Mouse (Mus musculus) adrenal gland, postnatal 10 days (tissue): ENCODE measurements around the gene Msi2. TPM values are rescaled to one million over a fixed set of nuclear protein-coding genes. Genes with fewer than 3 reads are reported as not detected.

Experiments used
- DNase-seq: peaks from one replicate; pipeline ENCODE4 v3.0.0; 2021; ENCODE audit warnings: mixed read lengths
- total RNA-seq, 2 experiments: library from RNA; stranded (reverse); gene quantifications; 2 replicates each; pipeline ENCODE4 v1.2.3; 2021

The Msi2 gene
- total RNA-seq, 2 experiments from 2014 or later: 149 to 152 TPM

DNA sequence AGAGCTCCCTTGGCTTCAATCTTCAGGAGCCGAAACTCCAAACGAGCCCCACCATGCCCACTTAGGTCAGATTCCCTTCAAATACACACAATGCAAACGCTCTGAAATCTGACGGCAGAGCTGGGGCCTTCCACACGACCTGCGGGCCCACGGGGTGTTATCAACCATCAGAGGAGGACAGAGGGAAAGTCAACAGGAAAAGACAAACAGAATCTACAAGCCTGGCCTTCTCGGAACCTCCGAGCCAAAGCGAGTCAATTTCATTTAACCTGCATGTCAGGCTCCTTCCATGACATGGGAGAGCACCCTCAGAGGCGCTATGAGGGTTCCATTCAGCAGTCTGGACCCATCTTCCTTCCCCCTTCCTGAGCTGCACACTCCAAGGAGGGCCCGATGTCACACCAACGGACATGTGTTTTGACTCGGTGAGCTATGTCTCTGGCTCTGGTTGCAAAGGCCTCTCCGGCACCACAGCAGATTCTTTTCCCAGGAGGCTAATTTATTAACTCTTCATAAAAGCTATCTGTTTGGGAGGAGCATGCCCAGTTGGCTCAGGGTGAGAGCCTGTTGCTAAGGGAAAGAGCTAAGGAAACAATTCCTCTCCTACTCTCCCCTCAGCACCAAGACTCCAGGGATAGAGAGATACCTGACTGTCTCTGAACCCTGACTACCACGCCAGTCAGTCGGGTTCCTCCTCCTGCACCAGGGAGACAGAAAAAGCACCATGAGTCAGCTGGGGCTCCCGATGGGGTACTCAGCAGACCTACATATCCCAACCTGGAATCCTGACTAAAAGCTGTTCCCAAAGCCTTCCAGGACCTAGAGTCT is 42.6 kb downstream of the Msi2 start:
- no peak for DNase-seq

- DNase-seq: no peak
Measured at GRCm38 (mm10) chr11:88674075-88674474, 44.2 kb downstream of the Msi2 start.

DNA sequence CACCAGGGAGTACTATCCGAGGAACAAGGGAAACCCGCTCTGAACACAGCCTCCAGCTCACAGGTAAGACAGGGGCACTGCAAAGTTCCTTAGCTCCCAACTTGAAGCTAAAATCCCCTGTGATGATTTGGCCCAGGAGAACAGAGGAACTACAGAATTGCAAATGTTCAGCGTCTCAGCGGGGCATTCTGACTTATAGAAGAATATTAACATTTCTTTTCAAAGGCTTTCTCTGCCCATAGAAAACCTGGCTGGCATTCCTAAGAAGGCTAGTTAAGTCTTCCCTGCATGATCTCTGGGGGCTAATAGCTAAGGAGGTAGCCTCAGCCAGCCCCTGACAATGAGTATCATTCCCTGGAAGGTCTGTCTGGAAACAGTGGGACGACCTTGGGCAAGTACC is 47.4 kb downstream of the Msi2 start:
- no peak for DNase-seq

DNA sequence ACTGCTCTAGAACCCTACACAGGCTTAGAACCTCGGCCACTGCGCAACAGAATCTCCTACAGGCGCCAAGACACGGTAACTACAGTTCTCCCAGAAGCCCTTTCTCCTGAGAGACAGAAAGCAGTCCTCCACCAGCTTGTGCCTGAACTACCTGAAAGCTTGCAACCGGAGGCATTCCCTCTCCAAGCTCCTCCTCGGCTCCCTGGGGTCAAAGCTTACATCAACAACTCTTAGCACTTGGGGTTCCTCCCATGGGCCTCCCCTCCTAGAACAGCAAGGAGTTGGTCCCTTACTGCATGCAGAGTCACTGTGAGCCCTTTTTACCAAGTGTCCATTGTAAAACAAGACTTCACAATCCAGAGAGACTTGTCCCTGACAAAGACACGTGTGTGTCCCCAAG is 49.2 kb downstream of the Msi2 start:
- no peak for DNase-seq

GRCm38 (mm10) chr11:88668345-88668744 is 50.0 kb downstream of the Msi2 start:
- DNase-seq: peak; percentile 37

- no peak for DNase-seq
Measured at GRCm38 (mm10) chr11:88665799-88666198, 52.5 kb downstream of the Msi2 start.

GRCm38 (mm10) chr11:88661444-88662180 is 56.7 kb downstream of the Msi2 start:
- DNase-seq: peak; percentile 58

DNA sequence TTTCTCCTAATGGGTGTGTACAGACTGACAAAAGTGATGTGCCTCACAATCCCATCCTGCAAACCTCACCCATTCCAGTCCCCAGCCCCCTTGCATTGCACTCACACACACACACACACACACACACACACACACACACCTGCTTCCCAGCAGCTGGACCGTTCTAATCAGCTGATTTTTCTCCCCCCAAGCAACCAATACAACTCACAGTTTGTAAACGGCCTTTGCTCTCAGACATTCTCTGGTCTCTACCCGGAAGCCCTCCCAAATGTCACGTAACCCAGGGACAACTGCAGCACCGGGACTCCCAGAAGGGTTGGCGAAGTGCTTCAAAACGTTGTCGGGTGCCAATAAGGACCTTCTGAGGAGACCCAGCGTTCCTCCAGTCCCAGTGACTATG is 57.9 kb downstream of the Msi2 start:
- no peak for DNase-seq

- DNase-seq: no peak
Measured at GRCm38 (mm10) chr11:88658926-88659325, 59.4 kb downstream of the Msi2 start.

DNA sequence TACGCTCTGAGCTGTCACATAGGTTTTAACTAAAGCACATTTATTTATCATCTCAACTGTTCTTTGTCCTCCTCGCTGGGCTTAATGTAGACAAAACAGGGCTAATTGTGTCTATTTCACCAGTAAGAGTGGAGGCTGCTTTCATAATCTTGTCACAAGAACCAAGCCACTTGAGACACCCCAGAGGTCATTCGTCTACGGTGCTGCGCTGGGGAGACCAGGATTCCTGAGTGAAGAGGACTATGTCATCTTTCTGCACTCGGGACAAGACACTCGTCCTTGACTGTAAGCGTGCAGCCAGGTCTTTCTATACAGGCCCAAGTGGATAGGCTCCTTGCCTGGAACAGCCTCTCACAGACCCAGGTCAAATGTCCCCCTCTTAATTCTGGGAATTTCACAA is 62.5 kb downstream of the Msi2 start:
- no peak for DNase-seq

DNA sequence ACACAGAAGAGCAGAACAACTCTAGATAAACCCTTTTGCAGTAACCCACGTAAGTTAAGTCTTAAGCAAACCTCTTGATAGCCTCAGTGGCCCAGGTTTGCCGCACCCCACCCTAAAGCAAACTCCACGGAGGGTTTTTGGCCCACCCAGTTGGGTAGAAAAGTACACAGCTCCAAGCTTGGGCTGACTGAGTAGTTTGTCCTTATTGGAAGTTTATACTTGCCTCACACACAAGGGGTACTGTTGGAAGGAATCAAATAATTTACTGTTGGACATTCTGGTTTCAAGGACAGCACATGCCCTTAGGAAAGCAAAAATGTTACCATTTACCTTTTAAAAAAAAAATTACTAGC is 63.1 kb downstream of the Msi2 start:
- no peak for DNase-seq

DNA sequence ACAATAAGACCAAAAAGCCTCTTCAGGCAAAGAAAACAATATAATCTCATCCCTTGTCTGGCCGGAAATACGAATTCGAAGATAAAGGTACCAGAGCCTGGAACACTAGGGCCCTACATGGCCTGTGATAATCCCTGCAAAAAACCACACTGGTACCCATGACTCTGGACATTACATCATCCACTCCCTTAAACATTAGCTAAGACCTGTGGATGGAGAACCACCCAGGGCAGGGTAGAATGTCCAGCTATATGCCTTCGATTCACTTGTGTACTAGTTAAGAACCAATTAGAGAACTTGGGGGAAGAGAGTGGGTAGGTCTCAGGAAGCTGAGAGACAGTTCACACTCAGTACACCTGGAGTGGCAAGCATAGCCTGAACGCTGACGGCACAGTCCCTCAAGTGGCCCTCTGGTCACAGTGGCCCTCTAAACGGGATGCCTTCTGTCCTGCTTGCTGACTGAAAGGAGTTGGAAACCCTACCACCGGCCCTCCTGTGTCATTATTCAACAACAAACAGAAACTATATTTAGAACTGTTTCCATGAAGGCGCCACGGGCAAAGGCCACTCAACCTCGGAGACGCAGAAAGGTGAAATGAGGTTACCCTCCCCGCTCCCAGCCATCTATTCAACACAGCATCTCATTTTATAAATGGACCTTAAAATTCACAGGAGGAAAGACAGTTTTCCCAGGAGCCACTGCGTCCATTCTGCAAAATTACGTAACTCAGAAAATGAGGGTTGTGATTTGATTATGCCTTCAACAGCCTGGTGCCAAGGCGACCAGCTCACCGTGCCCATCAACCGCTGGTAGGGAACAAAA is 63.7 kb downstream of the Msi2 start:
- DNase-seq: peak; percentile 53

- no peak for DNase-seq
Measured at GRCm38 (mm10) chr11:88650275-88650674, 68.0 kb downstream of the Msi2 start.

GRCm38 (mm10) chr11:88649009-88649408 is 69.3 kb downstream of the Msi2 start:
- no peak for DNase-seq

- DNase-seq: no peak
Measured at GRCm38 (mm10) chr11:88648407-88648806, 69.9 kb downstream of the Msi2 start.

DNA sequence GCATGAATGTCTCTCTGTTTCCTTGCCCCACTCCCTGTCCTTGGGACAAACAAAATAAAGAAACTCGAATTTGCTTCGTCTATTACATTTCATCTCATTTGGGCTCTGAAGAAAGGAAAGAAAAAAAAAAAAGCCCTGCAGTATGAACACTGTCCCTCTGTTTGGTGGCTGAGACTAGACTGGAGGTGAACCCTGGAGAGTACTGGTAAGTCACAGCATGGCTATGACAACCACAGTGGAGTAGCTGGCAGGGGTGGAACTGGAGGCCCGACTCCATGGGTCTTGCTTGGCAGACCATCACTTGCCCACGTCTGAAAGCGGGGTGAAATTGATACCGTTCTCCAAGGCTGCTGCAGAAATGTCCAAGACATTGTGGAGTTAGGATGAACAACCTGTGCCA is 71.8 kb downstream of the Msi2 start:
- no peak for DNase-seq

GRCm38 (mm10) chr11:88645821-88646220 is 72.5 kb downstream of the Msi2 start:
- no peak for DNase-seq

GRCm38 (mm10) chr11:88644719-88645118 is 73.6 kb downstream of the Msi2 start:
- no peak for DNase-seq

DNA sequence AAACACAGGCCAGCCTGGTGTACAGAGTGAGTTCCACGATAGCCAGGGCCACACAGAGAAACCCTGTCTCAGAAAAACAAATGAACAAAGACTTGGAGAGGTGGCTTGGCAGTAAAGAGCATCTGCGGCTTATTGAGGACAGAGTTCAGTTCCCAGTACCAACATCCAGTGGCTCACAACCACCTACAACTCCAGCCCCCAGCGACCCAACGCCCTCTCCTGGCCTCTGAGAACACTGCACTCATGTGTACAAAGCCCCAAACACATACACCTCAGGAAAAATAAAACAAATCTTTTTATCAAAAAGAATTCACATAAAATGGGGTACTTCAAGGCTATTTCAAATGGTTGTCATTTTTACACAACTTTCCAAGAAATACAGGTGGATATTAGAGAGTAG is 78.5 kb downstream of the Msi2 start:
- DNase-seq: no peak

DNA sequence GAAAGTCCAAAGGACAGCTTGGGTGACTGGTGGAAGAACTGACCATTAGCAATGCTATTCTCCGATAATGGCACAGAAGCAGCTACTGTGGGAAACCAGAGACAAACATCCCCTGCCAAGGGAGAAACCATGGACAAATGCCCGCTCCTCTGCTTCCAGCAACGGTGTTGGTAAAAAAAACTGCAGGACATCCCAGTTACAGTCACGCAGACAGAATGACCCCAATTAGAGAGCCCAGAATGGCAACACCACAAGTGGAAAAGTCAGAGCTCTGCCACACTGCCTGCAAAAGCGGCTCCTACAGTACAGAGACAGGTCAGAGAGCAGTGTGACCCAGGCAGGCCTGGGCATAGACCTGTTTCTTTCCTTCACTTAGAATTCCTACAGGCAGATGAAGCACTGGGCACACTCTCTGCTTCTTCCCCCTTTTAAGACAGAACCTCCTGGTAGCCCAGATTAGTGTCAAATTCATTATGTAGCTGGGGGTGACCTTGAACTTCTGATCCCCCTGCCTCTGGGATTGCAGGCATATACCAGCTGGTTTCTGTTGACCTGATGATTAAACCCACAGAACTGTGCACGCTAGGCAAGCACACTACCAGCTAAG is 79.3 kb downstream of the Msi2 start:
- DNase-seq: no peak

GRCm38 (mm10) chr11:88638254-88638653 is 80.1 kb downstream of the Msi2 start:
- DNase-seq: no peak

DNA sequence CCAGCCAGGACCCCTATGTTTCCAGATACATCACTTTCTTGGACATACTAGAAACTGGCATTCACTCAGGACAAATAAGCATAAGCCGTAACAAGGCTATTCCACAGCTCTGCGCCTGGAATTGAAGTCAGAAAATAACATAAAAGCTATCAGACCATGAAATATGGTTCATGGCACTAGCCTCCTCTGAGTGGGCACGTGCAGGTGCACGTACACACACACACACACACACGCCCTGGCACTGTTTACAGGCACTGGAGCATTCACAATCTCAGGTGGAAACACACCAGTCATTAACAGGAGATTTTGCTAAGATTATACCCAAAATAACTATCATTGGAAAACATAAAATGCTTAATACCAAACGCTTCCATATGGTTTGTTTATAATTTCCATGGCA is 81.4 kb downstream of the Msi2 start:
- no peak for DNase-seq

GRCm38 (mm10) chr11:88636319-88636718 is 82.0 kb downstream of the Msi2 start:
- DNase-seq: no peak
